Mouse (Mus musculus) liver, postnatal 0 days (tissue): Measurements from ENCODE around the gene Mnd1.

Experiments
- CTCF ChIP-seq: sonication (generic); IDR thresholded peaks from 2 replicates; pipeline ENCODE4 v1.5.1; 2016; ENCODE audit warnings: antibody characterized with exemption, low read depth
- EP300 ChIP-seq: IDR thresholded peaks from 2 replicates; pipeline ENCODE4 v1.6.1; 2016; ENCODE audit warnings: antibody characterized with exemption, low read depth, mild to moderate bottlenecking

- no peak for TF ChIP-seq CTCF
- TF ChIP-seq EP300: no peak
Measured at GRCm38 (mm10) chr3:84060946-84061345, 94.6 kb downstream of the Mnd1 start.
